Mouse (Mus musculus) ES-Bruce4 (cell line): Measurements from ENCODE around the gene Cenpc1.

Experiments used
- CTCF ChIP-seq: IDR thresholded peaks from one replicate; pipeline ENCODE4 v1.8.1; 2011; ENCODE audit warnings: low read depth, low read length
- POLR2A ChIP-seq: IDR thresholded peaks from one replicate; pipeline ENCODE4 v1.8.1; 2011; ENCODE audit warnings: low read length; ENCODE audit not compliant: insufficient read depth

- TF ChIP-seq CTCF (no peak), POLR2A (no peak)
Observed at GRCm38 (mm10) chr5:86098988-86099387, 33.6 kb upstream of the Cenpc1 start.
